Mouse (Mus musculus) lung, postnatal 10 days (tissue): Measurements from ENCODE around the gene Ssr3.
A peak's percentile ranks its signal among the peaks of the same experiment; 100 is the strongest.
"Not testable (repeated sequence)": the region's sequence is repeated elsewhere in the genome, so short reads cannot be mapped to it uniquely, and the experiment has no call there.

Source experiments
- DNase-seq: peaks from one replicate; pipeline ENCODE4 v3.0.0; 2021

Gene Ssr3

DNA sequence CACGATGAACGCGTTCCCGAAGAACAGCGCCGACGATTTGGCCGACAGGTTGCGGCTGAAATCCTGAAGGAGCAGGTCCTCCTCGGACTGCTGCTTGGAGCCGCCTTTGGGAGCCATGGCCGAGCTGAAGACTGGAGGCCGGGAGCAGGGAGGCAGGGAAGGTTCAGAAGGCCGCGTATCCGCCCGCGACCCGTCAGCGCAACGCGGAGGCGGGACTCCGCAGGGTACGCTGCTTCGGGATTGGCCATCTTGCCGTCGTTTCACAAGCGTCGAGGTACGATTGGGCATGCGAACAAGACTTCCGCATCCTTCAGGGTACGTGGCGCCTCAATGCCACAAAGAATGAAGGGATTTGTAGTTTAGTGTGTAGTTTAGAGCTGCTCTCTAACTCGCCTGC lies at the start of gene Ssr3:
Gene Ssr3 (minus strand): TSS at position 203 of the 397 bp plus-strand sequence.
- peak; percentile 98 for DNase-seq

DNA sequence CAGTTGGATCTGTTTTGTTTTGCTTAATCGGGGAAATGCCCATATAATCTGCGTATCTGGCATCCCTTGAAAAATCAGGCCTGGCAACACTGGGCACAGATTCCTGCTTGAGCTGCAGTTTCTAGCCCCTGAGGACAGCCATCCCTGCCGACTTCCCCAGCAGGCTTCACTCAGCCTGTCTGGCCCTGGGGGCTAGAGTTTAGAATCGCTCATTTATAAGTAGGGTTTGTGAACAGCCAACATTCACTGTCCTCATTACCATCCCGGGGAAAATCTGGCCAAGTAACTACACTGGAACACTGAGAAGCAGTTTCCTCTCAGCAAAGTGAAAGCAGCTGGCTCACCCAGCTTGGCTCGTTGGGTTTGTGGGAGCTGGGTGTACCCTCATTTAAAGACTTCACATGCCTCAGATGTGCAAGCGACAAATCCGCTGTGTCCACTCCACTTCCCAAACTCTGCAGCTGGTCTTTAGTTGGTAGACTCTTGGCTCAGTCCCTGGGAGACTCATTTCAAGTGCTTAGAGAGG lies 49.2 kb upstream of the Ssr3 start:
- DNase-seq, result peak; percentile 50

DNA sequence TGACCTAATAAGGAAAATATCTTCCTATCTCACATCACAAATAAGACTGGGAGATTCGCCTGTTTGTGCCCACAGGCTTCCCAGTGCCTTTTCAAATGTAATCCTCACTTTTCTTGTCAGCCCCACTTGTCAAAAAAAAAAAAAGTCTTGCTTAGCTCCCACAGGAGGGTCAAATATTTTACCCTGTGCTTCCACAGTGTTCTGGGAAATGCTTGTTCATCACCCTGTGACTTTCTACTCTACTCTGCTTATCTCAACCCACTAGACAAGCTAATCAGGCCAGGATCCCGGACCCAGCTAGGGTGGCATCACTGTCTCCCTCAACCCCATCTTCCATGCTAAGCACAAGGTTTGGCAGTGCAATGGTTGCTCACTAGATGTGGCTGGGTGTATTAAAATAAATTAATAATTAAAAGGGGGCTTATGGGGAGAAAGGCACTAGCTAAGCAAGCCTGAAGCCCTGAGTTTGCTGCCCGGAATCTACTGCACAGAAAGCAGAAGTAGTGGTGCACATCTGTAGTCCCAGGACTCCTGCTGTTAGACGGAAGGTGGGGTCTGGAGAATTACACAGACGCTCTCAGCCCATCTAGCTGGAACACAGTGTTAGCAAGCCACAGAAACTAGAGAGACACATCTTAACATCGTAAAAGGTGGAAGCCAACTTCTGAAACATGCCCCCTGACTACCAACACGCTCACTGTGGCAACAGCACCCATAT lies 46.2 kb upstream of the Ssr3 start:
- no peak for DNase-seq

DNA sequence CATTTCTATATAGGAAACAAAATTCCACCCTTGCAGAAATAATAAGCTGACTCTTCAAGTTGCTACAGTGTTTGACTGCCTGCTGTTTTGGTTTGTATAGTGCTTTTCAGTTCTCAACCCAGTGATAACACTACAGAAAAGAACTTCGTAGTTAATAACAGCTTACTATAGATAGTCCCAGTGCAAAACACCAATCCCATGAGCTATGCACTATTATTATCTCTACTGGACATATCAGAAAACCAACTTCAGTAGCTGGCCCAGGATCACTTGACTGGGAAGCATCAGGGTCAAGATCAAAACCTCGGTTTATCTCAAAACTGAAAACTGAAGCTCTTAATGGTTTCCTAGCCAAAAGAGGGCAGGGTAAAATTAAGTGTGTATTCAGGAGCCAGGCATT lies 43.4 kb upstream of the Ssr3 start:
- no peak for DNase-seq

DNA sequence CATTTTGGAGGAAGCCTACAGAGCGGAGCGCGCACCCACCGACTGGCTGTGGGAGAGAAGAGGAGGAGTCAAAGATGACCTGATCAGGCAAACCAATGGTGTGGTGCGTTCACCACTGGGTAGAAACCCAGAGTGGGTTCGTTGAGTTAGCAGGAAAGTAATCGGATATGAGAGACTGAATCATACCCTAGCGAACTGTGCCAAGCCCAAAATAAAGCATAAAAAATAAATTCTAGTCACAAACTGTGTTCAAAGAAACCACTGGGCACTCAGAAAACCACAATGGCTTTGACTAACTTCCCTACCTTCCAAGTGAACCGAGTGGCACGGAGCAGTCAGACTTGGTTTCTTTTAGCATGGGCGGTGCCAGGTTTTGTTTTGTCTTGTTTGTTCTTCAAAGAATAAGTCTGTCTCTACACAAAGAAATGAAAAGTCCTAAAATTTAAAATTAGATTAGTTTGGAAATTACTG lies 42.7 kb upstream of the Ssr3 start:
- DNase-seq, result no peak

DNA sequence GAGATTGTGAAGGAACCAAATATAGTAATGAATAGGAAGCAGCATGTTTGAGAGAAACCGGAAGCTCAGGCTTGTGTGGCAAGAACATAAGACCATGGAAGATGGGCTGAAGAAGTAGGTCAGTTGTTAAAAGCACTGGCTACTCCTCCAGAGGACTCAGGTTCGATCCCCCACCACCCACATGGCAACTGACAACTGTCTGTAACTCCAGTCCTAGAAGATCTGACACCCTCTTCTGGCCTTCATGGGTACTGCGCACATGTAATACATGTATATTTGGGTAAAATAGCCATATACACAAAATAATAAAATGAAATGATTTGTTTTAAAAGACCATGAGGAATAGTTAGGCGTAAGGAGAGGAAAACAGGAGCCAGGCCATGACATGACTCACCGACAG lies 39.8 kb upstream of the Ssr3 start:
- DNase-seq, result no peak

DNA sequence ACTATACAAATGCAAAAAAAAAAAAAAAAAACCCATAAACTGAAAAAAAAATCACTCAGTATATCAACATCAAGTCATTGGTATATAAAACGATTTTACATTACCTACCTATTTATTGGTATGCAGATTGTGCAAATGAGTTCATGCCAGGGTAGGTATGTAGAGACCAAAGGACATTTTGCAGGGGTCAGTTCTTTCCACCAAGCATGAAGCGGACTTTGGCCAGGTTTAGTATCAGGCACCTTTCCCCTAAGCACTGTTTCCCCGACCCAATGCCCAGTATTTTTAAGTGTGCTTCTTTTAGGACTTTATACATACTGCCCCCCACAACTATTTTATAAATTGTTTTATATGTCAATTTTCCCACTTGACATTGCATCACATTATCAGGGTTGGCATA lies 27.3 kb upstream of the Ssr3 start:
- DNase-seq, result no peak

DNA sequence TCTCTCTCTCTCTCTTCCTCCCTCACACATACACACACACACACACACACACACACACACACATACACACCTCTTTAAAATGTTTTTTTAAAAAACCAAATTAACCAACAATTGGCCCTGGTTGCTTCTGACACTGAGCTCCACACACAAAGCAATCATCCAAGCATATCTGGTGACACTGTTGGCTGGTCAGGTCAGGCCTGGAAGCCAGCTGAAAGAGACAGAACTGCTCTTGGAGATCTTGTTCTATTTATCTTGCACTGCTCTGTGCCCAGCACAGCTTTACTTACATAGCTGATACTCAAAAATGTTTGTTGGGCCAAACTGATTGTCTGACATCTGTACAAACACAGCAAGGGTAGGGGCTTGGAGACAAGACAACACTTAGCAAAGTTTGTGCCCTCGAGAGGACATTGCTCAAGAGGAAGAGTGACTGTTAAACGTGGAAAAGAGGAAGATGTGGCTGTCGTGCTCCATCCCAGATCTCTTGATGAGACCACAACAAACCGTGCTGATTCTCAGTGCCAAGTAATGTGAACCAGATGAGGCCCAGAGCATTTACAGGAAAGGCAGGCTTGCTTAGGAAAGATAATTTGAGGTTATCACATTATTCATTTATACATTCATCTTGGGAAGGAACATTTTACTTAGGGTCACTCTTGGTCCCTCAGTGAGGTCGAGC lies 25.6 kb upstream of the Ssr3 start:
- no peak for DNase-seq

DNA sequence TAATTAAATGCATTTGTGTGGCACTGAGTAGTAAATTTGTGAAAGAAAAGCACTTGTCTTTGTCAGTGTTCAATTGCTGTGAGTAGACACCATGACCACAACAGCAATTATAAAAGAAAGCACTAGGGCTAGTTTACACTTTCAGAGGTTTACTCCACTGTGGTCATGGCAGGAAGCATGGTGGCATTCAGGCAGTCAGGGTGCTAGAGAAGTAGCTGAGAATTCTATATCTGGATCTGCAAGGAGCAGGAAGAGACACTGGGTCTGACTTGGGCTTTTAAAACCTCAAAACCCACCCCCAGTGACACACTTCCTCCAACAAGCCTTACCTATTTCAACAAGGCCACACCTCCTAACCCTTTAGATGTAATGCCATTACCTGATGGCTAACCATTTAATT lies 24.1 kb upstream of the Ssr3 start:
- DNase-seq, result no peak

DNA sequence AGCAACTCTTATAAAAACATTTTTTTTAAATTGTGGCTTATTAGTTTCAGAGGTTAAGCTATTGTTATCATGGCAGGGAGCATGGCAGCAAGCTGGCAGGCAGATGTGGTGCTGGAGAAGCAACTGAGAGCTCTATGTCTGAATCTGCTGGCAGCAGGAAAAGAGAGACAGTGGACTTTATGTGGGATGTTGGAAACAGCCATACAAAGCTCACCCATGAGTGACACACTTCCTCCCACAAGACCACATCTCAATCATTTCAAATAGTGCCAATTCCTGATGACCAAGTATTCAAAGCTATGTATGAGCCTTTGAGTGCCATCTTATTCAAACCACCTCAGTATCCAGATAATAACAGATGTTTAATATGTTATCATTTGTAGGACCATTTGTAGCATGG lies 15.5 kb upstream of the Ssr3 start:
- no peak for DNase-seq

DNA sequence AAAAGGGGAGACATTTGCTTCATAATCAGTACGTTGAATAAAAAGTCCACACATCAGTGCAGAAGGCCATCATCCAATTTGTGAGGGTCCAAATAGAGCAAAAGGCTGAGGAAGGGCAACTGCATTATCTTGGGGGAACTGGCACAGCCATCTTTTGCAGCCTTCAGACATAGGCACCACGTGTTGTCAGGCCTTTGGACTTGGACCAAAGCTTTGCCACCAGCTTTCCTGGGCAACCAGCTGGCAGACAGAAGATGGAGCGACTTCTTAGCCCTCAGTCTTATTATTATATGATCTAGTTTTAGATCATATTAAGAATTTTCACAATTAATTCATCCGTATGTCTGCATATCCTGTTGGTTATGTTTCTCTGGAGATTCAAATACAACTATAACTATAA lies 13.4 kb upstream of the Ssr3 start:
- DNase-seq, result no peak

DNA sequence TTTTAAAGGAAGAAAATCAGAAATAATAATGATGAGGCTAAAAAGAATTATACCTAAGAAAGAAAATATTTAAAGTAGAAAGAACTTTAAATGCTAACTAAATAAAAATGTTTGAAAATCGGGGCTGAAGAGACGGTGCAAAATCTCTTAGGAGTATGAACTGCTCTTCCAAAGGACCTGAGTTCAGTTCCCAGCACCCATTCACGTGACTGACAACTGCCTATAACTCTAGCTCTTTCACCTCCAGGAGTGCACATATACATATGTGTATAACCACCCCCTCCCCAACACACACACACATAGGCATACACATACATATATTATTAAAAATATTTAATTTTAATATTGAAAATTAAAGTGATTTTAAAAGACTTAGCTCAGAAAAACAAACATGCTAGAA lies 5.1 kb upstream of the Ssr3 start:
- DNase-seq, result no peak

DNA sequence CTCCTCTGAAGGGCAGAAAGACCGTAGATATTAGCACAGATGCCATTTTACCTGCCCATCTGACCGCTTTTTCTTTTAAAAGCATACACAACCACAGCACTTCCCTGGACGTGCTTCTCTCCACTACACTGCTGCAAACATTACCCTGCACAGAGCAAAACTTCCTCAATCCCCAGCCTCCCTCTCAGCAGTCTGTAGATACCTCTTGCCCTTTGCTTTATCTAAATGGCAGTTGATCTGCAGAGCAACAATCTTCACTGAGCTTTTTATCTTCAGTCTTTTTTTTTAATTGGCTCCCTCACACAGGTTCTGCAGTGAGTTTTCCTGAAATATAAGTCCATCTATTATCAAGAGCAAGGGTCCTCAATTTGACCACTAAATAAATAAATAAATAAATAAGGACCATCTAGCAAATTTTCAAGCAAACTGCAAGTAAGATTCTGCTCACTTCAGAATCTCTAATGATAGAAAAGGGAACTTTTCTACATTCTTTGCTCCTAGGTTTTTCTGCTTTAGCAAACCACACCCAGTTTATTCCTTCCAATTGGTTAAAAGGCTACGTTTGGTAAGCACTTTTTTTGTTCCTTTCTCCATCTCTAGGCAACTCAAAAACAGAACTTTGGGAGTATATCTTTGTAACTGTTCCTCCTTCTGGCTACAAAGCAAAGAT lies 4.5 kb upstream of the Ssr3 start:
- no peak for DNase-seq

DNA sequence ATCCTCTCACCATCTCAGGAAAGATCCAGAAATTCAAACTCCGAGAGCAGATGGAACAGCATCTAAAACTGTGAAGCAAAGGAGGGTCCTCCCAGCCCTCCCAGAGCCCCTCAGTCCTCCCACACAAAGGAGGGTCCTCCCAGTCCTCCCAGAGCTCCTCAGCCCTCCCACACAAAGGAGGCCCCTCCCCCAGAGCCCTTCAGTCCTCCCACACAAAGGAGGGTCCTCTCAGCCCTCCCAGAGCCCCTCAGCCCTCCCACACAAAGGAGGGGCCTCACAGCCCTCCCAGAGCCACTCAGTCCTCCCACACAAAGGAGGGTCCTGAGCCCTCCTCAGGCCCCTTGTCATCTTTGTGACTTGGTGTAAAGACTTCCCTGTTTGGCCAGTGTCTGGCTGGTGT lies 2.7 kb upstream of the Ssr3 start:
- DNase-seq, result not testable (repeated sequence)

DNA sequence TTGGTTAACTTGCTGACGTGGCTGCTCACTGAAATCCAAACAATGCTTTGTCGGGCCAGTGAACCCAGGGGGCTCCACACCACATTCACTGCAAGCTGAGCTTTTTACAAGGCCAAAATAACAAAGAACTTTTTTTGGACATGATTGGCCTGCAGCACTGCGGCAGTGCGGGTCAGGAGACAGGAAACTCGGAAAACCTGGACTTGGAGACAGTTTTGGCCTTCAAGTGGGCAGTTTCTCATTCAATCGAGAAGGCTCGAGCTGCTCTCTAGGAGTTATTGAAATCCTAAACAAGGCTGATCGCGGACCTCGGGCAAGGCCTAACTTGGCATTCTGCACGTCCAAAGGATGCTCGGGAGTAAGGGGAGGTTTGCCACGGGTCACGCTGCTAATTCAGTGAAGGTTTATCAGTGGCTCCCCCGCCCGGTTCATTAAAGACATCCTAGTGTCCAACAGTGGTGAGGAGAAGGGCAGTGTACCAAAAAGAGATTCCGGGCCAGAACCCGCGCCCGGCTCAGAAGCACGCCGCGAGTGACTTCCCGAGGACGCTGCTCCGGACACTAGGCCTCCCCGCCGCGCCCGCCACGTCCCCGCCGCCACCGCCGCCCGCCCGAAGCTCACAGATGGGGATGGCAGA lies 521 bp downstream of the Ssr3 start:
- peak; percentile 51 for DNase-seq

DNA sequence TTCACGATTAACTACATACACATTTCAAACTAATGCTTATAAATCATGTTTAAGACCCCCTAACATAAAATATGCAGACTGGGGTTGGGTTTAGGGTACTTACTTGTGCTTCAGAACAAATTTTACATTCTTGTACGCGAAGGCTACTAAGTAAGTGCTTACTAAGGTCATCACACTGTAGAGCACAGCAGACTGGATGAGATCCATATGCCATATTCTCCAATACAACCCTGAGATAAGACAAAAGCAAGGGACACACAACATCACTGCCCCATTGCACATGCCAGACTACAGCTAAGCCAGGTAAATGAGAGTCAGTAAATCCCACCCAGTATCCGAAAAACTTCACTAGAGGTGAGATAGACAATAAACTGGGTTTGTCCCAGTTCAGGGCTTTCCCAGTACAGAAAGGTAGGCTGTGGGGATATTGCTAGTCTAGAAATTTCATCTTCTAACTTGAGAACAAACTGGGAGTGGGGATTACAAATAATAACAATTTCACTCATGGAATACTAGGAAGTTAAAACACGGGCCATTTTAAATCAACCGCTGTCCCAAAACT lies 1.1 kb downstream of the Ssr3 start:
- no peak for DNase-seq

DNA sequence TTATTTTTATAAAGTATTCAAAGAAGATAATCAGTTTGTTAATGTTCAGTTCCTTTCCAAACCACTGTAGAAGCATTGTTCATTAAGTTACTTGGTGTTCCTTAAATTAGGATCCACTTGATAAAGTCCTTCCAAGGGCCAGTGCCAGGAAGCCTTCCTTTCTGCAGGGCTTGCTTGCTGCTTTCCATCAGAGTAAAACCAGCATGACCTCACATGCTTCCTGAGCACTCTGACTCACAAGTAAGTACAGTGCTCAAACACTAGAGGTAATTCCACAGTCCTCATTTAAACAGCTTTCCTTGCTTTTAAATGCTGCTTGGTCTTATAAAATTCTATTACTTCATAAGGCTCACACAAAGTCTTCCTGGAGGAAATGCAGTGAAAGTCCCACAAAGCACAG lies 6.7 kb downstream of the Ssr3 start:
- no peak for DNase-seq

DNA sequence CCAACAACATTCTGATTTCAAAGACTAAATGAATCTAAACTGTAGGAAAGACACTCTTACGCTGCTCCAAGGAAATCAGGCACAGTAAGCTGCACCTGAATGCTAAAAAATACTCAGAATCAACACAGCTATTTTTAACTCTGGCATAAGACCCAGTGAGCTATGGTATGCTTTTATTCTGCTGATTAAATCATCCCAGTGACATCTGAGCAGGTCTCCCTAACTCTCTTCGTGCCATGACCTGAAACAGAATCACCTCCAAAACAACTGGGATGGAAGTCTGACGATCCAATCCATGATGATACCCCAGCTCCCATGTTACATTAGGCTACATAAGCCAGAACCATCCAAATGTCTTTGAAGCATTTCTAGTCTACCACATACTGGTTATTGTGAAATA lies 8.0 kb downstream of the Ssr3 start:
- no peak for DNase-seq

DNA sequence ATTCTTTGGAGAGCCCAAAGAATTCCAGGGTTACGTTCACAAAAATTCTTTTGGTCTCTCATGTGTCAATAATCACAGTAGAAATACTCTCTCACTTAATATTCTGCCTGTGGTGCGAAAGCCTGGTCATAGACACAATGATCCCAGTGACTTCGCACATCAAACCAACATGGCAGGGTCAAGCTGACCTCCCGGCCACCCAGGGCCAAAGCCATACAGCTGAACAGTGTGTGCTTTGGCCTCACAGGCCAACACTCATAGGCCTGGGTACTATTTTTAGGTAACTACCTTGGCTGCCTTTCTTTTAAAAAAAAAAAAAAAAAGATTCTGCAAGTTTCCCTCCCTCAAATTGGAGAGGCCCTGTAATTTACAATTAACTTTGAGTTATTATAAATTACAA lies 11.3 kb downstream of the Ssr3 start:
- DNase-seq, result no peak

DNA sequence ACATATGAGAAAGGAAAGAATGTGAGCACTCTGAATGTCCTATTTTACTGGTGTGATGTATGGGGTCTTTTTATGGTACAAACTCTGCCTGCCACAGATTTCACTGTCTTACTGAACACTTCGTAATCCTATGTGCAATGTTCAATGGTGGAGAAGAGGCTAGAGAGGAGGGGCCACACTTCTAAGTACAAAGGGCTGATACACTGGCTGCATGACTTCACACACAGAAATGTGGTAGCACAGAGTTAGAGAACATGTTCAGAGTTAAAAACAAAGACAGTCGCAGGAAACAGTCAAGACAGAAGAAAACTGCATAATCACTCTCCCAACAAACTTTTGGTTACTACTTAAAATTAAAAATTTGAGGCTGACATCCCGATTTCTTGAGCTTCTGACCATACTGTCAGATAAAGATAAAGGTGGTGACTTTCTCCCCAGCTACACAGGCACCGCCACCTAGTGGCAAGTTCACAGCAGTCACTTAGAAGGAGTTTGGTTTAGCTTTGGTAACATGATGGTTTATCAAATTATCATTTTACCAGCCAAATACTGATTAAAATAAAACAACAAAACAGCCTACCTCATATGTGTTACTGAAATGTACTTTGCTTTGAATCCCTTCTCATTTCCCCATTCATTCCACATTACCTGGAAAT lies 12.4 kb downstream of the Ssr3 start:
- DNase-seq, result peak; percentile 53

DNA sequence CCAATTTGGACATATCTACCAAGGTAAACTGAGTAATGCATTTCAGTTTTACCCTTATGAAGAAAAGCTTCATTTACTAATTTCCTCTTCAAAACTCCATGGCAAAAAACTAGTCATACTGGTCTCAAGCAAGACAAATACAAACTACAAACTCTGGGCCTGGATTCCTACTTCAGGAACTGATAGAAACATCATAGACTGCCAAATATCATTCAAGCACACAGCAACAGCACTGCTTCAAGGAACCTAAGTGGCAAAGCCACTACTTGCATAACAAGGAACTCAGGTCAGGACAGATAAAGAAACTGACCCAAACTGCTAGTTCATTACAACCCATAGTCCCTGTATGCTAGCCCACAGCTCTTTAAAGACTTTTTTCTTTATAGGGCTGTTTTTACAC lies 13.7 kb downstream of the Ssr3 start:
- DNase-seq, result no peak

DNA sequence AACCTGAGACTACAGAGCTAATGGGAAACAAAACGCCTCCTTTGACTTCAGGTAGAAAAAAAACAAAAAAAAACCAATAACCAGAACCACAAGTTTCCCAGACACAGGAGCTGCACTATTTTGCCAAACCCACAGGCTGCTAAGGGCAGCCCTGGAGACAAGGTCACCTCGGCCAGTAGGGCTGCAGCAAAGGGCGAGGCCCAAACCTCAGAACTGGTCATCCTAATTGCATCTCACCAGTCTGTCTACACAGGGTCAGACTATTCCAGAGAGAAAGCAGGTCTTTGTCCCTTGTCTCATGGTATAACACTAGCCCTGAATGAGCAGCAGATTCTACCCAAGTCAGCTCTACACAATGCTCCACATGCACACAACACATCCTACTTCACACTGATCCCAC lies 17.7 kb downstream of the Ssr3 start:
- no peak for DNase-seq
